Mouse (Mus musculus) T-helper 1 cell (primary cell): ENCODE measurements around the gene Zscan21.
"Not testable (repeated sequence)": the region's sequence is repeated elsewhere in the genome, so short reads cannot be mapped to it uniquely, and the experiment has no call there.

Source experiments
- in situ Hi-C: fragments of 300-600 bp; cut with MboI, MseI; formaldehyde crosslinking; loops from one replicate; pipeline ENCODE4 v1.15.1; 2025; ENCODE audit warnings: high pct_unique_total_duplicates

Gene Zscan21

GRCm38 (mm10) chr5:138116255-138117198 is at the start of gene Zscan21:
TSS of gene Zscan21 (plus strand) at chr5:138116903.
- in situ Hi-C loops = no loop called here

DNA sequence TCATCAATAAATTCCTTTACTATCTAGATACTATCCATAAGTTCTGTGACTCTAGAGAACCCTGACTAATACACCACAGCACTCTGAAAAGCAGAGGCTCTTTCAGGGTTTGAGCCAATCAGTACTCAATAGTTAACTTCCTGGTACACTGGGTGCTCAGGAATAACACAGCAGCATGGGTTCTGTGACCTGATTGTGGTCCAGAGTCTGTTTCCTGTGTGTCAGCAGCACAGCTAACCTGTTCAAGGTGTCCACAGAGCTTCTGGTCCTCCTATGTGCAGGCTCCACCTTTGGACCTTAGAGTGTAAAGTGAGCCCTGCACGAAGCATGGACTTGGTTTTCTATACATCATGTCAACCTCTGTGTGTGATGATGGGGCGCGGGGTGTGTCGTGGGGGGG is 42.9 kb upstream of the Zscan21 start:
- in situ Hi-C loops = no loop called here

DNA sequence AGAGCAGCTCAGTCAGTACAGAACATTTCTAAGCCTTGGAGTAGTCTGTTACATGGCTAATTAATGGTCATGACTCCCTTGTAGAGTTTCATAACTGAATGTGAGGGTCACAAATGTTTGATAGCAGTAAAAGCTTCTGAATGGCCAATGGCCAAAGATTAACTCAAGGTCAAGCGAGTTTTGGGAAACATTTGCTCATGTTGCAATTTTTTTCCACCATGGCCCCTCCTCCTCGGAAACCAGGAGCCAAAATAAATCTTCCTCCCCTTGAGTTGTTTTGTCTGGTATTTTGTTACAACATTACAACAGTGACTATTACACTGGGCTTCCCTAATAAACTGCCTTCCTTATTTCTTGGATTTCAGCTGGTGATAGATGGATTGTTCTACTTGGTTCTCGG is 41.0 kb upstream of the Zscan21 start:
- in situ Hi-C loops = no loop called here

GRCm38 (mm10) chr5:138076148-138076547 is 40.6 kb upstream of the Zscan21 start:
- in situ Hi-C loops = no loop called here

DNA sequence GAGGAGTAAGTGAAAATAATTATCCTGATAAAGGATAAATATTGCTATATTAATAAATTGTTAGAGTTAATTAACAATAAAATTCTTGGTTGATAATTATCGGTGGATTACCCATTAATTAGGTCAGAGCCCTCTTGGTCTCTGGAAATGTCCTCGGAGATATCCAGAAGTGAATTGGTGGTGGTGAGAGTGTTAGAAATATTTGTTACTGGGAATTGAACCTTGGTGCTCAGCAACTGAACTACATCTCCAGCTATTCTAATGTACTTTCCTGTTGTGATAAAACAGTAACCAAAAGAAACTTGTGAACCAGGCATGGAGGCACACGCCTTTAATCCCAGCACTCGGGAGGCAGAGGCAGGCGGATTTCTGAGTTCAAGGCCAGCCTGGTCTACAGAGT is 36.2 kb upstream of the Zscan21 start:
- in situ Hi-C loops = no loop called here

GRCm38 (mm10) chr5:138081446-138081845 is 35.3 kb upstream of the Zscan21 start:
- in situ Hi-C loops = no loop called here

GRCm38 (mm10) chr5:138083318-138083900 is 33.3 kb upstream of the Zscan21 start:
- in situ Hi-C loops = no loop called here

DNA sequence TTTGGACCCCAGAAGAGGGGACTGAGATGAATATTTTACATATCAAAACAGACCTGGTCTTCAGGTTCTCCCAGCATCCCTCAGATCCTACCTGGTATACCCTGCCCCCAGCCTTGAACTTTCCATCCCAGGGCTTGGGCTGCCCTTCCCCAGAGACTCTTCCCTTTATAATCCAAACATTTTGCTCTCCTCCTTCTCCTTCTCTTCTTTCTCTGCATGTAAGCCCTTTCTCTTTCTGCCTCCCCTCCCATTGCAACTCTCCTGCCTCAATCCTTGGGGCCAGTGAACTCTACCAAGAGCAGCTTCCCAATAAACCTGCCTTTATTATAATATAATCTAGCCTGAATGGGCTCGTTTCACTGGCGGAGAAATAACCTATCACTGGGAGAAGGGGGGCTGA is 32.8 kb upstream of the Zscan21 start:
- in situ Hi-C loops = no loop called here

DNA sequence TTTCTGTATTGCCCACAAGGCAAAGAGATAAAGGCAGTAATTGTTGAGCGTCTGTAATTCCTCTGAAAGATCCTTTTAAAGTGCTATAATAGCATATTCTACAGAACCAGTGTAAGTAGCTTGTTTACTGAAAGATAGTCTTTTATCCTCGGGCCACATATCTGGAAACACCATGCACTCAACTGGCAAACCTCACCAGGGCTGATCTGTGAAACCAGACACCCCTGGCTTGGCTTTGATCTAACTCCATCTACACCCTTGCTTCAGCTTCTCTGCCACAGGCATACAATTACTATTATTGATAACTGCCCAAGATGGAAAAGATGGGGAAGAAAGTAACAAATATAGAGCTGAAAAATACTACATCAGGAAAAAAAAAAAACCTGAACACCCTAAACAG is 32.2 kb upstream of the Zscan21 start:
- in situ Hi-C loops = no loop called here

DNA sequence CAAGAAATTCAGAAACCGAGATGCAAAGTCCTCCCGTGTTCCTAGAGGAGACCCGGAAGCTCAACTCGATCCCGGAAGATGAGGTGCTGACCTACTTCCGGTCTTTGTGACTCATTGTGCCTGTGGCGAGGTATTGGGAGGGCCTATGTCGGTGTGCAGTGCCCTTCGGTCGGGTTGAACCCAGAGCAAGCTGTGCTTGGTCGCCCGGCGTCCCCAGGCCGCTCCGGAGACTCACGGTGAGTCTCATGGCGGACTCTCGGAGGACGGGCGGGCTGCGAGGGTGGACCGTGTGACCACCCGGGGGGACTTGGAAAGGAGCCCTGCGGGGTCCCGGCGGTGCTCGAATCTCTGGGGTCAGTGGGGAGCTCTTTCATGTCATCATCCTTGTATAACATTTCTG is 31.7 kb upstream of the Zscan21 start, which contains the start of gene Zkscan1:
TSS of gene Zkscan1 (plus strand) at position 89 of the 400 bp plus-strand sequence.
- in situ Hi-C loops = no loop called here

DNA sequence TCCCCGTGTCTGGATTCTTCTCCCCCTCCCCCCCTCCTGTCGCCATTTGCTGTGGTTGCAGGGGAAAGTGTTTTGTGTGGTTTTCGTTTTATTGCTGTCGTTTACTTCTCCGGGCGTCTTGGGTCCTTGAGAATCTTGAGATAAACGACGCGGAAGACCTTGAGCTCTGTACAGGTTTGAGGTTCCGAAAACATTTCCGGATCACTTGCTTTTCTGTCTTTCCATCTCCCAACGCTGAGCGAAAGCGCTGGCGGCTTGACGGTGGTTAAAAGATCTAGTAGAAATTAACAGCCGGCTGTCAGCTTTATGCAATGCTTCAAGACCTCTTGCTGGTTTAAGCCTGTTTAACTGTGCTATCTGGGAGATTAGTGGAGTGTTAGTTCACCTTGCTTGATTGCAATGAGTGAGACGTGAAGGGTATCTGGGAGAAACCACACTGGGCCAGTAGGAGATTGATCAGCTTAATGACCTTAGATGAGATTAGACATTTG is 31.2 kb upstream of the Zscan21 start:
- in situ Hi-C loops = no loop called here

DNA sequence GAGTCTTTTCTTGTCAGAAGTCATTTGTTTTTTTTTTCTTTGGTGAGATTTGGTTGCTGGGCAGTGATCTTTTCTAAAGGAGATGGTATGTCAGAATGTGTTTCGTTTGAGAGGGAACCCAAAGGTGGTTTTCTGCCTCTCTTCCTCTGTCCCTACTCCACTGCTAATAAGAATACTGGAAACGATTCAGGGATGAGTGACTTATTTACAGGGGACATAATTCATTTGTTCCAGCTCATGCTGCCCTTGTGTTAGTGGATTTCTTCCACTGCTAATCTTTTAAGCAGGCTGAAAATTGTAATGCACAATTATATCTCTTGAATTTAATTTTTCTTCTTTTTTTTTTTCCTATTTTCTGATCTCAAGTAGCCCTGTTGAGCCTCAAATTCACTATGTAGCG is 29.9 kb upstream of the Zscan21 start:
- in situ Hi-C loops = no loop called here

GRCm38 (mm10) chr5:138088366-138088765 is 28.3 kb upstream of the Zscan21 start:
- in situ Hi-C loops = no loop called here

DNA sequence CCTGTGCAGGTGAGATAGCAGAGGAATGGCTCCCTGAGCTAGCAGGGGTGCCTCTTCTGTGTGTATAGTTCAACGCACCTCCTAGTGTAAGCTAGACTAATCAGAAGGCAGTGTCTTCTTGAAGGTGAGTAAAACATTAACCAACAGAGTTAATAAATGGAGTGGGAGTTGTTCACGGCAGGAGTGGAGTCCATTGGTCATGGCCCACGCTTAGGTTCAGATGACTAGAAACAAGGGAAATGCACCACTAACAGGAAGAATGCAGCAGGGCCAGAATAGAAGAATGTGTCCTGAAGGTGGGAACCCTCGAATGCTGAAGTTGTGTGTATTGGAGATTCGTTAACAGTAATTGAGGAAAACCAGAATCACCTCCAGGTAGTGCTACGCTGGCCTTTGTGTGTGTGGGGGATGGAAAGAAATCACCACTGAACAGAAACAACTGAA is 27.6 kb upstream of the Zscan21 start:
- in situ Hi-C loops = no loop called here

- in situ Hi-C loops = no loop called here
Measured at GRCm38 (mm10) chr5:138090271-138090670, 26.4 kb upstream of the Zscan21 start.

- in situ Hi-C loops = no loop called here
Measured at GRCm38 (mm10) chr5:138090737-138091136, 26.0 kb upstream of the Zscan21 start.

- in situ Hi-C loops = no loop called here
Measured at GRCm38 (mm10) chr5:138092771-138093170, 23.9 kb upstream of the Zscan21 start.

DNA sequence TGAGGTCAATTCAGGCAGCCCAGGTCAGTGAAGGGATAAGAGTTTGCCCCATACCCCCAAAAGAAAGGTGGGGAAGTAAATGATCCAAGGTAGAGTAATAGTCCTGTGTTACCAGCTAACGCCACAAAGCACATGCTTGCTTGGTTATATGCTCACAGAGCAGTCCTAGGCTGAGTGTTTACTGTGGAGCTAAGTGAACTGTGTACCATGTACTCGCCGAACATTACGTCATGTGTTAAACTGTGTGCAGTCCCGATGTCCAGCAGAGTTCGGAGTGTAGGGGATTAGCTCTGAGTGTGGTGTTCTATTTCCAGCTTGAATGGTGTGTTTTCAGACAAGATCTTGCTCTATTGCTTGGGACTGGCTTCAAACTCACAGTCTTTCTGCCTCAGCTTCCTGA is 22.2 kb upstream of the Zscan21 start:
- in situ Hi-C loops = no loop called here

GRCm38 (mm10) chr5:138104976-138105375 is 11.7 kb upstream of the Zscan21 start:
- in situ Hi-C loops = no loop called here

DNA sequence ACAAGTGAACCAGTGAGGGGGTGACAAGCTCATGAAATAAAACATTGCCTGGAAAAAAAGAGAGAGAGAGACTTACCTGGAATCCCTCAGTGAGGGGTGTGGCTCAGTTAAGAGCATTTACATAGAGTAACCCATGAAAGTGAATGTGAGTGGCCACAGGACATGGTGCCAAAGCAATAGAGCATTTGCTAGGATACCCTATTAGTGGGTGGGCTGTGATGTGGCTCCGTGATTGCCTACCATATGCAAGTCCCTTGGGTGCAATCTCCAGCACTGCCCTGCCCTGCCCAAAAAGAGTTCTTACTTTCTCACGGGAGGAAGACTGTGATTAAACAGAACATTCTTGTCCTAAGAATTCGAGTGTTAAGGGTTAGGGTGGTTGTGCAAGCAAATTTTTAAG is 9.6 kb upstream of the Zscan21 start:
- in situ Hi-C loops = no loop called here

GRCm38 (mm10) chr5:138109847-138110396 is 6.8 kb upstream of the Zscan21 start:
- in situ Hi-C loops = not testable (repeated sequence)

DNA sequence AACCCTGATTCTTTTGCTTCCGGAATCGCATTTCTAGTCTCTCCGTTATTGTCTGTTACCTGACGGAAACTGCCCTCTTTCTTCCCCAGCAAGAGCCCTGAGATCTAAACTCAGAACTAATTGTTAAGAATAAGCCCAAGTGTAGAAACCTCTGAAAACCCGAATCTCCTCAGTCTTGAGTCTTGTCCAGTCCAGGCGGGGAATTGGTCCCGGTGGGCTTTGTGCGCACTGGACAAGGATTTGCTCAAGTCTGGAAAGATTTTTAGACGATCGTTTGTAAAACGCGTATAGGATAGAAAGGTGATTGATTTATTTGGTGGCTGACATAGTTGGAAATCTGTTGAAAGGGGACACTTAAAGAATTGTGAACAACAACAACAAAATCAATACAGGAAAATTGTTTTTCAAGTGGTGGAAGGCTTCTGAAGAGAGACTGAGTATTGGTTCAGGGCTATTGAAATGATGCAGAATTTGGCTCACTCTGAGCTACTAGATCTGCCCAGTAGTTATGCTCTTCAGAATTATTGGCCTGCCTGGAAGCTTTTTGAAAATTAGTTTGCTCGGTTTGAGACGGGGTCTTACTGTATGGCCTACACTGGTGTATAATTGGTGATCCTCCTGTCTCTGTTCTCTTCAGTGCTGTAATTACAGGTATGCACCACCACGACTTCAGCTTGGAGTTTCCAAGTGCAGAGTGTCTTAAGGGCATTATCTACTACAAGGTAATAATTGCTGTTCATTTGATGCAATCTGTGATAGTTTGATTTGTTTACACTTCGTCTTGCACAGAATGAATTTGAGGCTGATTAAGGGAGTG is 704 bp downstream of the Zscan21 start:
- in situ Hi-C loops = no loop called here
